Mouse (Mus musculus) intestine, embryonic 16.5 days (tissue): Measurements from ENCODE around the gene Eif2s1. TPM values are rescaled to one million over a fixed set of nuclear protein-coding genes. Genes with fewer than 3 reads are reported as not detected.

Experiments used
- ATAC-seq: fragments of 200-750 bp; cut with Nextera tagmentation; 2 replicates; pipeline ENCODE4 v1.8.0; 2017; ENCODE audit warnings: moderate TSS enrichment, moderate library complexity
- H3K27ac ChIP-seq: fragments of 300-500 bp; sonication (generic); 2 replicates; pipeline ENCODE4 v1.5.1; 2014; ENCODE audit warnings: mild to moderate bottlenecking, low read length
- H3K27me3 ChIP-seq: fragments of 300-500 bp; sonication (generic); replicated peaks from 2 replicates; pipeline ENCODE4 v1.6.1; 2014; ENCODE audit warnings: low read length, control low read depth, mixed read lengths; ENCODE audit not compliant: control insufficient read depth, insufficient read depth
- H3K36me3 ChIP-seq: fragments of 300-500 bp; sonication (generic); 2 replicates; pipeline ENCODE4 v1.6.1; 2014; ENCODE audit warnings: low read length, control low read depth; ENCODE audit not compliant: control insufficient read depth, insufficient read depth
- H3K4me1 ChIP-seq: fragments of 300-500 bp; sonication (generic); 2 replicates; pipeline ENCODE4 v1.6.1; 2014; ENCODE audit warnings: low read length, control low read depth, mixed read lengths; ENCODE audit not compliant: control insufficient read depth, insufficient read depth
- H3K4me2 ChIP-seq: fragments of 300-500 bp; sonication (generic); 2 replicates; pipeline ENCODE4 v1.6.1; 2014; ENCODE audit warnings: low read depth, low read length, control low read depth
- H3K4me3 ChIP-seq: fragments of 300-500 bp; sonication (generic); 2 replicates; pipeline ENCODE4 v1.5.1; 2014; ENCODE audit warnings: mild to moderate bottlenecking, low read length
- H3K9ac ChIP-seq: fragments of 300-500 bp; sonication (generic); 2 replicates; pipeline ENCODE4 v1.6.1; 2014; ENCODE audit warnings: low read depth, low read length
- H3K9me3 ChIP-seq: fragments of 300-500 bp; sonication (generic); 2 replicates; pipeline ENCODE4 v1.6.1; 2016; ENCODE audit warnings: low read length, control low read depth; ENCODE audit not compliant: control insufficient read depth
- WGBS: fragments of 180-500 bp; shearing (Covaris S2); extraction: QIAGEN DNeasy Blood & Tissue Kit; methylation state at CpG from one replicate; pipeline ENCODE4 v1.1.7; 2014; 5-methylcytosine and 5-hydroxymethylcytosine counted together
- polyA plus RNA-seq: library from polyadenylated mRNA; unstranded; fragments of >200 nt; fragmentation: Nextera tagmentation; extraction: Ambion mirVana; gene quantifications from 2 replicates; pipeline ENCODE4 v1.2.1, GENCODE M21; 2015

Gene Eif2s1
- 204 and 205 TPM in 2 replicates for polyA plus RNA-seq

- under 1% methylated on average over 55 of the region's 55 CpGs for WGBS
- ATAC-seq = peak; percentile 100
- no peaks in the 10 kb centered on the region for H3K27me3 ChIP-seq
- H3K9ac ChIP-seq = peak within 1 kb of the TSS; percentile 88
- peak within 1 kb of the TSS; percentile 87 for H3K4me2 ChIP-seq
- H3K4me1 ChIP-seq = peaks cover 7% of the 10 kb centered on the region; the same call in 1 of the 2 replicates
- H3K36me3 ChIP-seq = no peaks in the 10 kb centered on the region
- H3K4me3 ChIP-seq = peak within 1 kb of the TSS; percentile 81
- peak within 1 kb of the TSS; percentile 88 for H3K27ac ChIP-seq
- H3K9me3 ChIP-seq = no peaks in the 10 kb centered on the region
Measured at GRCm38 (mm10) chr12:78861496-78862253, at the start of gene Eif2s1, which contains the start of gene Atp6v1d. Gene Eif2s1 (plus strand): TSS chr12:78861819. Gene Atp6v1d (minus strand): TSS chr12:78861638.

DNA sequence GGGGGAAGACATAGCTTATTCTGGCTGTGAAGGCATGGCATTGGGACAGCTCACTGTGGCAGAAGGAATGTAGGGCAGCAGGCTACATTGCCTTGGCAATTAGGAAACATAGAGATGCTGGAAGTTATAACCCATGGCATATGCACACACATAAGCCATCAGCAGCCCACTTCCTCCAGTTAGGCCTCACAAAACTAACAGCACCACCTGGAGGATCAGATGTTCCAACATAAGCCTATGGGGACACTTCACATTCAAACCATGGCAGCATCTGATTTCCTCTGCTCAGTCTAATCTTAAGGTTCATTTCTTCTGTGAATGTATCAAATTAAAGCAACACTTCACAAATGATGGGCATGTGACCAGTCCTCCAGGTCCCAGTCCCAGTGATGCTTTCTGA is 47.2 kb upstream of the Eif2s1 start:
- Histone ChIP-seq H3K4me3 (no peak overlapping the region), H3K4me1 (no peaks in the 10 kb centered on the region), H3K4me2 (no peak overlapping the region), H3K27ac (no peak overlapping the region), H3K36me3 (no peaks in the 10 kb centered on the region), H3K9ac (no peak overlapping the region), H3K9me3 (no peaks in the 10 kb centered on the region), H3K27me3 (no peaks in the 10 kb centered on the region)
- no peak for ATAC-seq

DNA sequence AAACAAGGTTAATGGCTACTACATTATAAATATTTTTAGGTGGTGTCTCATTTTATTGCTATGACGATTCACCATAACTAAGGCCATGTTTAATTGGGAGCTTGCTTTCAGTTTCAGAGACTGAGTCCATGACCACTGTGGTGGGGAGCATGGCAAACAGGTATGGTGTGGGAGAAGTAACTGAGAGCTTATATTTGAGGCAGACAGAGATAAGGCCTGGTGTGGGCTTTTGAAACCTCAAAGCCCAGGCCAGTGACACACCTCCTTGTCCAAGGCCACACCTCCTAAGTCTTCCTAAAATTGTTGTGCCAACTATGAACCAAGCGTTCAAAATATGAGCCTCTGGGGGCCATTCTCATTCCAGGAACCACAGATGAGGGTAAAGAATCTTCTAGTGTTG is 27.1 kb upstream of the Eif2s1 start:
- no peak overlapping the region for H3K4me3 ChIP-seq
- H3K9ac ChIP-seq = no peak overlapping the region
- peaks cover 7% of the 10 kb centered on the region; the same call in 1 of the 2 replicates for H3K36me3 ChIP-seq
- ATAC-seq = no peak
- H3K4me2 ChIP-seq = no peak overlapping the region
- 96% methylated on average over 2 of the region's 2 CpGs for WGBS
- no peak overlapping the region for H3K27ac ChIP-seq
- no peaks in the 10 kb centered on the region for H3K4me1 ChIP-seq
- H3K9me3 ChIP-seq = no peaks in the 10 kb centered on the region
- H3K27me3 ChIP-seq = no peaks in the 10 kb centered on the region

DNA sequence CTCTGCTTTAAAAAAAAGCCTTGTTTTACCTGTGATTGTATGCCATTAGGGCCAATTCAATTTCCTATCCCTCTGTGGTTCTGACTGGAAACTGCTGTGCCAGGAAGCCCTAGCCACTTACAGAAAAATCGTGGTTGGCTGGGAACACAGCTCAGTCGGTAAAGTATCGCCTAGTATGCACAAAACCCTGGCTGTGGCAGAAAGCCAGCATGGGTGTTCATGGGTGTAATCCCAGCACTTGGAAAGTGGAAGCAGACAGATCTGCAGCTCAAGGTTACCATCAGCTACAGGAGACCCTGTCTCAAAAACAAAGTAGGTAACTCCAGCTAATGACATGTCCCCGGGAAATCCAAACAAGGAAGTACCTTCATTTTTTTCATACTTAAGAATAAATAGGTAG is 21.7 kb upstream of the Eif2s1 start:
- no peak overlapping the region for H3K9ac ChIP-seq
- 78% methylated on average over 4 of the region's 4 CpGs for WGBS
- no peak for ATAC-seq
- no peak overlapping the region for H3K4me3 ChIP-seq
- H3K4me1 ChIP-seq = no peaks in the 10 kb centered on the region
- 0 out of 2 replicates have a peak, but pooled peaks cover 3% of the 10 kb centered on the region for H3K36me3 ChIP-seq
- H3K9me3 ChIP-seq = no peaks in the 10 kb centered on the region
- no peaks in the 10 kb centered on the region for H3K27me3 ChIP-seq
- no peak overlapping the region for H3K4me2 ChIP-seq
- H3K27ac ChIP-seq = no peak overlapping the region

DNA sequence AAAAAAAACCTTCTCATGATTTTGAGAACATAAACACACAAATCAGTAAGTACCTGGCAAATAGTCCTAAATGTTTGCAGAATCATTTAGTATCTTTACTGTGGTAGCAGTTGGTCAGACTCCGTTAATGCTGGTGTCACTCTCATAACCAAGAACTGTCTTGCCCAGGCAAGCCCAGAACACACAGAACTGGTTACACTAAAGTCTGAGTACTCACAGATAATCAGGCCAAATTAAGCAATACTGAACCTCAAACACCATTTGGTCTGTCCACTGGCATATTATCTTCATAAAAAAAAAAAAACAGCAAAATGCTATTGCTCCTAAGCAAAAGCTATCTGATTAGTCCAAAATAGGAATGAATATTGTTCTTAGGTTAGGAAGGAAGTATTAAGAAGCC is 19.2 kb upstream of the Eif2s1 start:
- ATAC-seq = no peak
- Histone ChIP-seq H3K9me3 (no peaks in the 10 kb centered on the region), H3K4me2 (no peak overlapping the region), H3K27ac (no peak overlapping the region), H3K36me3 (0 out of 2 replicates have a peak, but pooled peaks cover under 1% of the 10 kb centered on the region), H3K9ac (no peak overlapping the region), H3K27me3 (no peaks in the 10 kb centered on the region), H3K4me3 (no peak overlapping the region), H3K4me1 (no peaks in the 10 kb centered on the region)
- WGBS = 90% methylated on average over 1 of the region's 1 CpGs

DNA sequence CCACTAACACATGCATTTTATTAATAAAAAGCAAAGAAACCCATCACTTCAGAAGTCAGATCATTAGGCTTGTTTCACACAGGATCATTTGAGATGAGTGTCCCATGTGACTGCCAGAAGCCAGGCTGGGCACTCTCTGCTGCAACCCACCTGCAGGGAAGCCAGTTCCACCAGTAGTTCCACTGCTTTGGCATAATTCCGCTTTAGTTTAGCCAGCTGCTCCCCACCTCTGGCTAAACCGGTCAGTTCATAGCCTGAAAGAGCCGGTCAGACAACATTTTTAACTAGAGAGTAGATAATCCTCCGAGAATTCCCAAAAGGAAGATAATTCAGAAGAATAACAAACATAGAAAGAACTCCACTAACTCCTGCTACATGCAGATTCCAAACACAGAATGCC is 13.4 kb upstream of the Eif2s1 start:
- H3K36me3 ChIP-seq = no peaks in the 10 kb centered on the region
- no peak overlapping the region for H3K9ac ChIP-seq
- no peaks in the 10 kb centered on the region for H3K27me3 ChIP-seq
- H3K4me1 ChIP-seq = no peaks in the 10 kb centered on the region
- no peaks in the 10 kb centered on the region for H3K9me3 ChIP-seq
- ATAC-seq = no peak
- WGBS = 77% methylated on average over 4 of the region's 4 CpGs
- no peak overlapping the region for H3K27ac ChIP-seq
- no peak overlapping the region for H3K4me3 ChIP-seq
- H3K4me2 ChIP-seq = no peak overlapping the region

DNA sequence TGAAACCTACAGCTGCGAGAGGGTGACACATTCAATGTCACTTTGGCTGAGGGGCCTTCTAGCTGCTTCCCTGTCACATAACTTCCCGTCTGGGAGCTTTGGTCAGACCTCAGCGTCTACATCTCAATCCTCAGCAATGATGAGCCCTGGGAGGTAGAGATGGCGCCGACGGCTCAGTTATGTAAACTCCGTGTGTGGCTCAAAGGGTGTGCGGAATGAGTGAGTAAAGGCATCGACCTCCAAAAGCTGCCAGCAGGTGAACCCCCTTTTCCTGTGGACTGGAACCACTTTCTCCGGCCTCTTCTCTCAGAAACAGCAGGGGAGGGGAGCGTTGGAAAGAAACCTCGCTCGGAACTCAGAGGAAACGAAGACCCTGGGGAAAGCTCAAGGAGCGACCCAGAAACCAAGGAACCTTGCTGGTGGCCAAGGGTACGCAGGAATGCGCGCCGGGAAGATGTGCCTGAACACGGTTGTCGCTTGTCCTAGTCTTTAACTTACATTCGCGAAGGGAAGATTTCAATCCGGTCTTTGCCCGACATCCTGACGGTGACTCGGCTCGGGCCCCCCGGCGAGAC is 611 bp upstream of the Eif2s1 start:
- no peaks in the 10 kb centered on the region for H3K27me3 ChIP-seq
- peaks cover 7% of the 10 kb centered on the region; the same call in 1 of the 2 replicates for H3K4me1 ChIP-seq
- peak overlapping the region; percentile 81 for H3K4me3 ChIP-seq
- H3K4me2 ChIP-seq = peak overlapping the region; percentile 87
- H3K9ac ChIP-seq = peak overlapping the region; percentile 76
- under 1% methylated on average over 30 of the region's 30 CpGs for WGBS
- H3K36me3 ChIP-seq = no peaks in the 10 kb centered on the region
- peak overlapping the region; percentile 70 for H3K27ac ChIP-seq
- ATAC-seq = peak; percentile 10
- no peaks in the 10 kb centered on the region for H3K9me3 ChIP-seq

DNA sequence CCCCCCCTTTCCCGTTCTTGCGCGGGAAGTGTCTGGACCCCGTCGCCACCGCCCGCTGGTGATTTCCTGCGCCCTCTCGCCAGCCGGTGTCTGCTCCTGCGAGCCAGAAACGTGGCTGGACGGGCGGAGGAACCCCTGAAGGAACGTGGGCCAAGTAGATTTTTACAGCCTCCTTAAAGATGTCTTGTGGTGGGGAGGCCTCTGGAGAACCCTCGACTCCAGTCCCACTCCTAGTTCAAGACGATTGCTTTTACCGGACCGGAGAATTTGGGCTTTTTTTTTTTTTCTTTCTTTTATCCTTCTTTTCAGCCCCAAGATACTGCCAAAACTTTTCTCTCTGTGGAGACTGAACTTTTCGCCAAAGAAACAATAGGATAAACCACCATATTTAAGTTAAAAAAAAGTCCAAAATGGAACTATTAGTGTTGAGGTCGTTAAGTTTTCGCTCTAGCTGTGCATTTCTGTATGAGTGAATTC is 673 bp downstream of the Eif2s1 start:
- under 1% methylated on average over 22 of the region's 22 CpGs for WGBS
- ATAC-seq = no peak; the same call in 1 of the 2 replicates
- no peaks in the 10 kb centered on the region for H3K9me3 ChIP-seq

GRCm38 (mm10) chr12:78865434-78865833 is 3.8 kb downstream of the Eif2s1 start:
- Histone ChIP-seq H3K4me1 (peaks cover 3% of the 10 kb centered on the region; the same call in 1 of the 2 replicates), H3K4me2 (no peak overlapping the region), H3K27ac (no peak overlapping the region), H3K36me3 (no peaks in the 10 kb centered on the region; the same call in 1 of the 2 replicates), H3K27me3 (no peaks in the 10 kb centered on the region), H3K4me3 (no peak overlapping the region), H3K9ac (no peak overlapping the region), H3K9me3 (no peaks in the 10 kb centered on the region)
- WGBS = 97% methylated on average over 1 of the region's 1 CpGs
- no peak for ATAC-seq

More for the DNA sequence above, 673 bp downstream of the Eif2s1 start:
- no peaks in the 10 kb centered on the region for H3K27me3 ChIP-seq
- peak overlapping the region; percentile 77 for H3K4me2 ChIP-seq
- H3K4me3 ChIP-seq = peak overlapping the region; percentile 81
- peak overlapping the region; percentile 88 for H3K27ac ChIP-seq
- no peaks in the 10 kb centered on the region; the same call in 1 of the 2 replicates for H3K36me3 ChIP-seq
- H3K4me1 ChIP-seq = peaks cover 7% of the 10 kb centered on the region; the same call in 1 of the 2 replicates
- H3K9ac ChIP-seq = peak overlapping the region; percentile 88
